8 mouse cellular contexts compared by ENCODE assay signal in genomic region chr12:91815990-91816389, GRCm38 (mm10). TPM values are rescaled to one million over a fixed set of nuclear protein-coding genes. Genes with fewer than 3 reads are reported as not detected.
DNase-seq lines count a peak whose midpoint lies in the region; ATAC-seq and TF ChIP-seq lines count a peak whose summit lies in the region.
"Had no signal": no experiment of that assay in that cellular context is flagged by ENCODE, and none has a peak within 500 bp of the region (broad histone marks: within the 10 kb centered on the region; RNA-seq: fewer than 3 reads in every experiment).

No protein-coding gene starts in this region.

- H3K4me2 ChIP-seq in hindbrain, embryonic 15.5 days: no peak overlapping the region
- H3K4me2 ChIP-seq: heart, embryonic 15.5 days had no signal

- no peak for TF ChIP-seq POLR2A in bone marrow macrophage, adult 2 months (IDR thresholded peaks at IDR 0.05; ENCODE audit: borderline replicate concordance, low read depth, low read length)

- H3K27me3 ChIP-seq in G1E (ENCODE audit: insufficient read depth, low read length): no peaks in the 10 kb centered on the region
- H3K27me3 ChIP-seq in hindbrain, embryonic 15.5 days: no peaks in the 10 kb centered on the region
- H3K27me3 ChIP-seq: heart, embryonic 15.5 days had no signal

- H3K9ac ChIP-seq in hindbrain, embryonic 15.5 days: no peak overlapping the region
- H3K9ac ChIP-seq: heart, embryonic 15.5 days had no signal

- peak; percentile 78 for ATAC-seq in G1E (ENCODE audit: extremely low read depth, insufficient number of reproducible peaks, low FRiP score, poor library complexity, severe bottlenecking)
- ATAC-seq in erythroblast, adult 5-6 weeks (replicated peaks; ENCODE audit: low FRiP score, poor library complexity, severe bottlenecking): peak; percentile 76
- peak; percentile 72; the same call in 1 of the 2 replicates for ATAC-seq in hindbrain, embryonic 15.5 days (ENCODE audit: low FRiP score, low read depth)

- H3K4me3 ChIP-seq in G1E (ENCODE audit: low read depth, low read length): no peak overlapping the region
- H3K4me3 ChIP-seq in bone marrow macrophage, adult 2 months (ENCODE audit: insufficient read depth, low read length): no peak overlapping the region
- no peak overlapping the region for H3K4me3 ChIP-seq in hindbrain, embryonic 15.5 days
- H3K4me3 ChIP-seq: heart, embryonic 15.5 days had no signal

- no peaks in the 10 kb centered on the region for H3K4me1 ChIP-seq in G1E (ENCODE audit: insufficient read depth, low read depth, low read length)
- no peaks in the 10 kb centered on the region for H3K4me1 ChIP-seq in bone marrow macrophage, adult 2 months (ENCODE audit: control insufficient read depth, insufficient read depth, low read length)
- H3K4me1 ChIP-seq in hindbrain, embryonic 15.5 days (replicated peaks): no peaks in the 10 kb centered on the region
- H3K4me1 ChIP-seq: heart, embryonic 15.5 days had no signal

- peaks cover 91% of the 10 kb centered on the region for H3K36me3 ChIP-seq in G1E (replicated peaks)
- H3K36me3 ChIP-seq in hindbrain, embryonic 15.5 days: peaks cover 72% of the 10 kb centered on the region

- TF ChIP-seq CTCF in G1E (IDR thresholded peaks at IDR 0.05; ENCODE audit: low read depth, low read length): peak; percentile 75
- peak; percentile 53 for TF ChIP-seq CTCF in bone marrow macrophage, adult 2 months (IDR thresholded peaks at IDR 0.05; ENCODE audit: low read depth, low read length)

- H3K27ac ChIP-seq in bone marrow macrophage, adult 2 months (ENCODE audit: insufficient read depth, low read depth, low read length): no peak overlapping the region
- H3K27ac ChIP-seq in hindbrain, embryonic 15.5 days (replicated peaks): no peak overlapping the region
- H3K27ac ChIP-seq: heart, embryonic 15.5 days had no signal

- H3K9me3 ChIP-seq in G1E (replicated peaks): no peaks in the 10 kb centered on the region
- H3K9me3 ChIP-seq in hindbrain, embryonic 15.5 days: no peaks in the 10 kb centered on the region
- H3K9me3 ChIP-seq: heart, embryonic 15.5 days had no signal

- 29% methylated on average over 10 of the region's 10 CpGs for WGBS in hindbrain, embryonic 15.5 days

- DNase-seq in G1E (ENCODE audit: low spot score): peak; percentile 66
- peak; percentile 64 to 67 for DNase-seq in layer of hippocampus, postnatal 10 days (ENCODE audit: low spot score in 2 of 2)
- DNase-seq in lung, postnatal 36 days: peak; percentile 60
- DNase-seq in right cerebral cortex, adult 18-20 months: peak; percentile 59

RNA-seq across cellular contexts. Expression of gene Ston2, which starts 27.8 kb away (rescaled TPM):
- total RNA-seq in G1E (2014; fragmentation: Nextera tagmentation) (110 TPM in 2 replicates), G1E (2017) (33.4 and 34.0 TPM in 2 replicates)
- 69.8 and 74.5 TPM in 2 replicates for polyA plus RNA-seq in G1E (2012)
- polyA plus RNA-seq in bone marrow macrophage, adult 2 months (2012; ENCODE audit: insufficient read depth, insufficient read length, missing spikeins): 3.6 and 4.5 TPM in 2 replicates
- total RNA-seq in erythroblast, adult 5-6 weeks (2015; ENCODE audit: low replicate concordance): 0.58 and 1.5 TPM in 2 replicates
- total RNA-seq in erythroblast, adult 5-6 weeks (2017; ENCODE audit: low replicate concordance): 0.70 and 2.0 TPM in 2 replicates
- polyA plus RNA-seq in hindbrain, embryonic 15.5 days (2015; fragmentation: Nextera tagmentation; extraction: Ambion mirVana): 6.7 and 7.1 TPM in 2 replicates
- 10 to 100 TPM; 28.8 to 33.1 TPM for total RNA-seq in layer of hippocampus, postnatal 10 days (2021)

RNA-seq across cellular contexts. Expression of gene Sel1l, which starts 33.0 kb away (rescaled TPM):
- 107 and 119 TPM in 2 replicates for total RNA-seq in G1E (2014; fragmentation: Nextera tagmentation)
- total RNA-seq in G1E (2017): 67.7 and 80.1 TPM in 2 replicates
- polyA plus RNA-seq in G1E (2012): 57.1 and 64.9 TPM in 2 replicates
- polyA plus RNA-seq in bone marrow macrophage, adult 2 months (2012; ENCODE audit: insufficient read depth, insufficient read length, missing spikeins): 91.4 and 96.3 TPM in 2 replicates
- total RNA-seq in erythroblast, adult 5-6 weeks (2015; ENCODE audit: low replicate concordance): 19.0 and 27.4 TPM in 2 replicates
- total RNA-seq in erythroblast, adult 5-6 weeks (2017; ENCODE audit: low replicate concordance): 13.6 and 29.1 TPM in 2 replicates
- polyA plus RNA-seq in hindbrain, embryonic 15.5 days (2015; fragmentation: Nextera tagmentation; extraction: Ambion mirVana): 92.0 and 100 TPM in 2 replicates
- 100 to 1,000 TPM; 132 to 138 TPM for total RNA-seq in layer of hippocampus, postnatal 10 days (2021)

Comparison
In these comparisons a context has a peak if more than half of its experiments do, and no peak if none do; other contexts are left out.
1. RNA of gene Ston2, which starts 27.8 kb away (total RNA-seq): 33.4 to 110 TPM in G1E and 28.8 to 33.1 TPM in layer of hippocampus, postnatal 10 days; 0.58 to 2.0 TPM in erythroblast, adult 5-6 weeks; every median in the first group is over 10 times any median in the second.
2. Peak in every context shown above with its lines, with median percentiles within 50 percentile points of each other: ATAC-seq and DNase-seq.